29 mouse cellular contexts compared by ENCODE assay signal in genomic region chr16:94509983-94510382, GRCm38 (mm10). TPM values are rescaled to one million over a fixed set of nuclear protein-coding genes. Genes with fewer than 3 reads are reported as not detected.
DNase-seq lines count a peak whose midpoint lies in the region; ATAC-seq lines count a peak whose summit lies in the region.
"Had no signal": no experiment of that assay in that cellular context is flagged by ENCODE, and none has a peak within 500 bp of the region (broad histone marks: within the 10 kb centered on the region; RNA-seq: fewer than 3 reads in every experiment).

No protein-coding gene starts in this region.

- H3K27me3 ChIP-seq in kidney, embryonic 16.5 days (ENCODE audit: insufficient read depth, low read length), result no peaks in the 10 kb centered on the region
- no peaks in the 10 kb centered on the region for H3K27me3 ChIP-seq in midbrain, embryonic 10.5 days (ENCODE audit: low read depth, poor library complexity, severe bottlenecking)
- H3K27me3 ChIP-seq: embryonic facial prominence, embryonic 13.5 days; forebrain, embryonic 15.5 days; limb, embryonic 13.5 days; liver, embryonic 13.5 days had no signal

- H3K4me3 ChIP-seq in kidney, embryonic 16.5 days (ENCODE audit: low read length), result no peak overlapping the region
- H3K4me3 ChIP-seq in midbrain, embryonic 10.5 days, result no peak overlapping the region
- H3K4me3 ChIP-seq: embryonic facial prominence, embryonic 13.5 days; forebrain, embryonic 10.5 days; forebrain, embryonic 15.5 days; gastrocnemius, adult 2 months; limb, embryonic 13.5 days; liver, embryonic 13.5 days had no signal

- H3K36me3 ChIP-seq in kidney, embryonic 16.5 days (ENCODE audit: insufficient read depth, low read length), result peaks cover 34% of the 10 kb centered on the region
- H3K36me3 ChIP-seq in midbrain, embryonic 10.5 days, result peaks cover 59% of the 10 kb centered on the region

- ATAC-seq in kidney, embryonic 16.5 days (ENCODE audit: low FRiP score, low TSS enrichment), result no peak
- ATAC-seq: forebrain, embryonic 15.5 days; intestine, postnatal 0 days; midbrain, embryonic 16.5 days had no signal

- H3K27ac ChIP-seq in kidney, embryonic 16.5 days (ENCODE audit: low read length), result no peak overlapping the region
- no peak overlapping the region for H3K27ac ChIP-seq in midbrain, embryonic 10.5 days (replicated peaks)
- H3K27ac ChIP-seq: embryonic facial prominence, embryonic 13.5 days; forebrain, embryonic 10.5 days; forebrain, embryonic 15.5 days; gastrocnemius, adult 2 months; liver, embryonic 13.5 days; macrophage had no signal

- no peak overlapping the region for H3K9ac ChIP-seq in kidney, embryonic 16.5 days (replicated peaks; ENCODE audit: low read length)
- H3K9ac ChIP-seq: embryonic facial prominence, embryonic 13.5 days; forebrain, embryonic 15.5 days; limb, embryonic 13.5 days; liver, embryonic 13.5 days had no signal

- no peaks in the 10 kb centered on the region for H3K4me1 ChIP-seq in kidney, embryonic 16.5 days (ENCODE audit: insufficient read depth, low read length)
- H3K4me1 ChIP-seq in midbrain, embryonic 10.5 days, result no peaks in the 10 kb centered on the region
- H3K4me1 ChIP-seq: embryonic facial prominence, embryonic 13.5 days; forebrain, embryonic 15.5 days had no signal

- DNase-seq in kidney, postnatal 14 days, result peak; percentile 13
- DNase-seq in NIH3T3 (ENCODE audit: low read depth), result peak; percentile 13
- peak; percentile 35 for DNase-seq in c-Kit-positive CD71-negative TER-119-negative erythroid progenitor cells, embryonic 14.5 days (ENCODE audit: low read depth)
- peak; percentile 56 for DNase-seq in mesoderm, embryonic 11.5 days (ENCODE audit: low read depth, low spot score)
- no peak for DNase-seq in midbrain, embryonic 10.5 days (ENCODE audit: low spot score)
- DNase-seq in adrenal gland, postnatal 10 days, result no peak
- DNase-seq: adrenal gland, postnatal 14 days; B cell, adult 2 months; cerebellum, adult 11-12 months; cerebellum, adult 9-11 months; embryo, embryonic 11 days; gastrocnemius, adult 2 months; gastrocnemius, postnatal 36 days; heart, postnatal 14 days; kidney, postnatal 4 days; liver, embryonic 13.5 days; lung, adult 2 months; lung, postnatal 10 days; right cerebral cortex, postnatal 25 days; thymus, adult 18-20 months; thymus, postnatal 4 days had no signal

- WGBS in kidney, embryonic 16.5 days, result 68% methylated on average over 2 of the region's 2 CpGs
- WGBS in midbrain, embryonic 10.5 days, result 83% methylated on average over 2 of the region's 2 CpGs

- H3K4me2 ChIP-seq in kidney, embryonic 16.5 days (replicated peaks; ENCODE audit: low read depth, low read length), result no peak overlapping the region
- H3K4me2 ChIP-seq: embryonic facial prominence, embryonic 13.5 days; forebrain, embryonic 15.5 days; limb, embryonic 13.5 days; liver, embryonic 13.5 days had no signal

- H3K9me3 ChIP-seq in kidney, embryonic 16.5 days (ENCODE audit: low read length), result no peaks in the 10 kb centered on the region
- no peaks in the 10 kb centered on the region for H3K9me3 ChIP-seq in midbrain, embryonic 10.5 days (replicated peaks)
- H3K9me3 ChIP-seq: embryonic facial prominence, embryonic 13.5 days; forebrain, embryonic 10.5 days; forebrain, embryonic 15.5 days; limb, embryonic 13.5 days; liver, embryonic 13.5 days had no signal

RNA-seq across cellular contexts. Expression of gene Vps26c, which starts 16.6 kb away (rescaled TPM):
- polyA plus RNA-seq in kidney, embryonic 16.5 days (2015; fragmentation: Nextera tagmentation; extraction: Ambion mirVana), result 59.3 and 63.2 TPM in 2 replicates
- polyA plus RNA-seq in midbrain, embryonic 10.5 days (2016; fragmentation: Nextera tagmentation; extraction: Ambion mirVana), result 63.4 and 64.3 TPM in 2 replicates
- 10 to 100 TPM; 40.8 to 52.8 TPM for total RNA-seq in adrenal gland, postnatal 10 days (2021)

RNA-seq across cellular contexts. Expression of gene Dyrk1a, which starts 59.8 kb away (rescaled TPM):
- 8.3 and 10.3 TPM in 2 replicates for polyA plus RNA-seq in kidney, embryonic 16.5 days (2015; fragmentation: Nextera tagmentation; extraction: Ambion mirVana)
- polyA plus RNA-seq in midbrain, embryonic 10.5 days (2016; fragmentation: Nextera tagmentation; extraction: Ambion mirVana), result 9.6 and 10.1 TPM in 2 replicates
- 10 to 100 TPM; 59.7 to 62.7 TPM for total RNA-seq in adrenal gland, postnatal 10 days (2021)

Comparison
In these comparisons a context has a peak if more than half of its experiments do, and no peak if none do; other contexts are left out.
1. DNase-seq: peak in kidney, postnatal 14 days (single experiment), NIH3T3 (single experiment), c-Kit-positive CD71-negative TER-119-negative erythroid progenitor cells, embryonic 14.5 days (single experiment) and mesoderm, embryonic 11.5 days (single experiment); none in midbrain, embryonic 10.5 days (single experiment) and adrenal gland, postnatal 10 days (single experiment).